Mouse (Mus musculus) gastrocnemius, postnatal 25 days (tissue): ENCODE results near the gene Slco1b2. TPM values are rescaled to one million over a fixed set of nuclear protein-coding genes. Genes with fewer than 3 reads are reported as not detected.
"Not testable (repeated sequence)": the region's sequence is repeated elsewhere in the genome, so short reads cannot be mapped to it uniquely, and the experiment has no call there.

ENCODE experiments used
- DNase-seq: peaks from one replicate; pipeline ENCODE4 v3.0.0; 2022
- long read RNA-seq, 2 experiments: library from polyadenylated mRNA; stranded (forward); transcript quantifications; one replicate each; pipeline ENCODE4 v2.0.0; 2021
- total RNA-seq, 2 experiments: library from RNA; stranded (reverse); gene quantifications; 1 replicate in 1 of 2; 2 replicates in 1 of 2; pipeline ENCODE4 v1.2.3; 2021

The Slco1b2 gene
- not detected for total RNA-seq
- long read RNA-seq, experiment 1: 0 reads
- long read RNA-seq, experiment 2: 0 reads

GRCm38 (mm10) chr6:141629291-141629690, at the start of gene Slco1b2:
TSS of gene Slco1b2 (plus strand) at chr6:141629518.
- no peak for DNase-seq

GRCm38 (mm10) chr6:141584791-141585403, 44.4 kb upstream of the Slco1b2 start:
- DNase-seq: no peak

DNA sequence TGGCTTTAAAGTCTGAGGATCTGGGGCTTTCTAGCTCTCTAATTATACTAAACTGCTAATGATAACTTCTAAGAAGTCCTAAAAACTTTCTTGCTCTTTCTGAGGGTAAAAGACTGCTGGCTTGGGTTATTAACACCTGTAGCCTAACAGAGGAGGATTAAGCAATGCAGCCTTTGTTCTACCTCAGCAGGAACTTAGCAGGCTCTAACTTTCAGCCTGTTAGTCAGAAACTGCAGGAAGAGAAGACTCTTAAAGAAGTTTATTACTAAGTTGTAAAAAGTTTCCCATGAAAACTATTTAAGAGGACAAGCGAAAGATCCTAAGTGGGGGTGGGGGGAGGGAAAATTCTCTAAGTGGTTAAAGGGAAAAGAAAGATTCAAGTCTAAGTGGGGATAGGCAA, 39.3 kb upstream of the Slco1b2 start:
- DNase-seq: no peak

GRCm38 (mm10) chr6:141590598-141591200, 38.6 kb upstream of the Slco1b2 start:
- not testable (repeated sequence) for DNase-seq

GRCm38 (mm10) chr6:141596081-141596480, 33.2 kb upstream of the Slco1b2 start:
- DNase-seq: no peak

GRCm38 (mm10) chr6:141597037-141597436, 32.3 kb upstream of the Slco1b2 start:
- no peak for DNase-seq

- no peak for DNase-seq
Observed at GRCm38 (mm10) chr6:141600940-141601339, 28.4 kb upstream of the Slco1b2 start.

DNA sequence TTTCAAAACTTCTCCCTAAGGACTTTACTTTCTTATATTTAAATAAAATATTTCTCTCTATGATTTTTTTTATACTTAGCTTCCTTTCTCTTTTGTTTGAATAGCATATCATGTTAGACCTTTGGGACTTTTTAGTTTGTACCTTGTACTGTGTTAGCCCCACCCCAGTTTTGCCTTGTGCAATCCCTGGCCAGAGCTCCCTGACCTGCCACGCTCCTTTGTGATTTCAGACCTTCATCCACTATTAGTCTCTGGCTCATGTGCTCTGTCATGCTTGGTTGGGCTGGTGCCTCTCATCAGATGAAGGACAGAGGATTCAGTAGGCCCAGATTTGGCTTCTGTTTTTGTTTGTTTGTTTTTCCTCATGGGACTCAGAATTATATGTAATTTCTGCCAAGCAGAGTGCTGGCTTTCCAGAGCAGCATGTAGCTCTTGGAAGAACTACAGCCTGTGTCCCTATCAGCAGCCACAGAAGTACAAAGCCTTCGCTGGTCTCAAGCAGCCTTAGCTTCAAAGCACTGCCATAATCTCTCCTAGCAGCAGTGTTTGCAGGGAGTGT, 18.5 kb upstream of the Slco1b2 start:
- no peak for DNase-seq

DNA sequence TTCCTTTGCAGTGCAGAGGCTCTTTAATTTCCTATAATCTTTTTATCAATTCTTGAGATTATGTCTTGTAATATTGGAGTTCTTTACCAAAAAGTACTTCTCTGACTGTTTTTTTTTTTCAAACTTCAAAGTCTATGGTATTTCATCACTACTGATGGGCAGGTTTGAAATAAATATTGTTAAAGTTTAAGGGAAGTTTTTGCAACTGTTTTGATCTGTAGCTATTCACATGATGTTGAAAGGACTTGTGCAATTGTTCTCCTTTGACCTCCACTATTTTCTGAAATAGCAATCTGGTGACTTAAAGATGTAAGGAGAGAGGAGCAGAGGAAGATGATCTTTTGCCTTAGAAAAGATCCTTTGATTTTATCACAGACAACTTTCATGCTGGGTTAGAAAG, 15.3 kb upstream of the Slco1b2 start:
- DNase-seq: no peak

- no peak for DNase-seq
Observed at GRCm38 (mm10) chr6:141615348-141615747, 14.0 kb upstream of the Slco1b2 start.

GRCm38 (mm10) chr6:141632935-141633334, 3.6 kb downstream of the Slco1b2 start:
- DNase-seq: no peak

- no peak for DNase-seq
Observed at GRCm38 (mm10) chr6:141635250-141635649, 5.9 kb downstream of the Slco1b2 start.

DNA sequence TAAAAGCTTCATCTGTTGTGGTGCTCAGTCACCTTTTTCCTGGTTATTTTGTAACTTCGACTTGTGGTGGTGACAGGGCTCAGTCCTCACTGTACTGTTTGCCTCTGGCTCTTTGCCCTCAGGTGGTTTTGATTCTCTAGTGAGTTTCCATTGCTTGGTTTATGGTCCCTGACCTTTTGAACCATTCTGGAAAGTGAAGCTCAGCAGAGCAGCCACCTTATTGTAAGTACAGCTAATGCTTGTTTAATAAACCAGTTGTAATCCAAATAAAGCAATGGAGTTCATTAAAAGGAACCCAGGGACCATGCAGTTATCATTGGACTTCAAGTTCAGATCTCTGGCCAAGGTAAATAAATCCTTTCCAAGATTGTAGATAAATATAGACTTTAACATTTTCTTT, 11.3 kb downstream of the Slco1b2 start:
- DNase-seq: no peak

DNA sequence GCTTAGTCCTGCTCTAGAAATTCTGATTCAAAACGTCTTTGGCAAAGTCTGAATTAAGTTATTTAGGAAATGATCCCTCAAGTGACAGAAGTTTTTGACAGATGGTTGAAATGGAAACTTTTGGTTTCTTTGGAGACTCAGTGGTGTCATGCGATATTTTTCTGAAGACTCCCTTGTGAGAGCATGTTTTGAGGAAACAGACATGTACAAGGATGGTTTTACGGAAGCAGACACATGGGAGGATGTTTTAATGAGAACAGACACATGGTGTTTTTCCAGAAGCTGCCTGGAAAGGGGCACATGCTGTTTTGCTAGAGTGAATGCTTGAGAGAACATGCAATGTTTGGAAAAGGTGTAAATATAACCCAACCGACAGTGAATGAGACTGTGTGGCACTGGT, 57.7 kb downstream of the Slco1b2 start:
- no peak for DNase-seq

GRCm38 (mm10) chr6:141691246-141691645, 61.9 kb downstream of the Slco1b2 start:
- no peak for DNase-seq

Other genes with a start within 250 kb of the Slco1b2 start
- gene Slco1c1, start 105.2 kb upstream of the Slco1b2 start, total RNA-seq: under 1 TPM in 1 of 2 experiments, not detected in 1; 0.13 TPM
- not detected for gene Gm5724, start 144.3 kb downstream of the Slco1b2 start, total RNA-seq
- under 1 TPM; 0.18 to 0.32 TPM for gene Slco1a4, start 226.7 kb downstream of the Slco1b2 start, total RNA-seq